Mouse (Mus musculus): ENCODE measurements around the gene Sept9. TPM values are rescaled to one million over a fixed set of nuclear protein-coding genes. Genes with fewer than 3 reads are reported as not detected.

Gene Sept9
- polyA plus RNA-seq, 1 experiment from 2014 or later: 111 TPM

GRCm38 (mm10) chr11:117242339-117243084 lies 43.1 kb downstream of the Sept9 start:
- Histone ChIP-seq H3K27ac (ENCODE audit: low read depth, low read length) (no peak overlapping the region), H3K9me3 (ENCODE audit: control insufficient read depth, low read length) (no peaks in the 10 kb centered on the region), H3K36me3 (ENCODE audit: control insufficient read depth, insufficient read depth, low read length) (no peaks in the 10 kb centered on the region), H3K4me2 (no peak overlapping the region), H3K27me3 (replicated peaks; ENCODE audit: control insufficient read depth, insufficient read depth, low read length) (no peaks in the 10 kb centered on the region), H3K4me1 (replicated peaks; ENCODE audit: control insufficient read depth, insufficient read depth, low read length) (peaks cover 4% of the 10 kb centered on the region; the same call in 1 of the 2 replicates), H3K4me3 (ENCODE audit: low read depth, low read length) (no peak overlapping the region), H3K9ac (ENCODE audit: low read depth, low read length) (no peak overlapping the region)
- no peak for ATAC-seq (replicated peaks; ENCODE audit: low FRiP score)
- no peak for DNase-seq (ENCODE audit: low spot score)
- 54% methylated on average over 10 of the region's 10 CpGs for WGBS

- H3K27ac ChIP-seq (ENCODE audit: low read depth, low read length): no peak overlapping the region
- no peaks in the 10 kb centered on the region for H3K9me3 ChIP-seq (ENCODE audit: control insufficient read depth, low read length)
- no peak overlapping the region for H3K4me2 ChIP-seq
- H3K4me1 ChIP-seq (replicated peaks; ENCODE audit: control insufficient read depth, insufficient read depth, low read length): peaks cover 10% of the 10 kb centered on the region
- DNase-seq (ENCODE audit: low spot score) (no peak), ATAC-seq (replicated peaks; ENCODE audit: low FRiP score) (no peak)
- H3K36me3 ChIP-seq (ENCODE audit: control insufficient read depth, insufficient read depth, low read length): no peaks in the 10 kb centered on the region
- no peak overlapping the region for H3K4me3 ChIP-seq (ENCODE audit: low read depth, low read length)
- H3K27me3 ChIP-seq (replicated peaks; ENCODE audit: control insufficient read depth, insufficient read depth, low read length): no peaks in the 10 kb centered on the region
- 79% methylated on average over 12 of the region's 12 CpGs for WGBS
- H3K9ac ChIP-seq (ENCODE audit: low read depth, low read length): no peak overlapping the region
Observed at GRCm38 (mm10) chr11:117243536-117244290, 44.3 kb downstream of the Sept9 start.

GRCm38 (mm10) chr11:117245041-117245725 lies 45.7 kb downstream of the Sept9 start:
- Histone ChIP-seq H3K4me1 (replicated peaks; ENCODE audit: control insufficient read depth, insufficient read depth, low read length) (peaks cover 25% of the 10 kb centered on the region), H3K27ac (ENCODE audit: low read depth, low read length) (no peak overlapping the region), H3K4me2 (no peak overlapping the region), H3K4me3 (ENCODE audit: low read depth, low read length) (no peak overlapping the region), H3K36me3 (ENCODE audit: control insufficient read depth, insufficient read depth, low read length) (no peaks in the 10 kb centered on the region), H3K27me3 (replicated peaks; ENCODE audit: control insufficient read depth, insufficient read depth, low read length) (no peaks in the 10 kb centered on the region), H3K9ac (ENCODE audit: low read depth, low read length) (no peak overlapping the region), H3K9me3 (ENCODE audit: control insufficient read depth, low read length) (no peaks in the 10 kb centered on the region)
- DNase-seq (ENCODE audit: low spot score) (no peak), ATAC-seq (replicated peaks; ENCODE audit: low FRiP score) (no peak)
- WGBS: 58% methylated on average over 8 of the region's 8 CpGs

GRCm38 (mm10) chr11:117245846-117246245 lies 46.4 kb downstream of the Sept9 start:
- Histone ChIP-seq H3K4me1 (replicated peaks; ENCODE audit: control insufficient read depth, insufficient read depth, low read length) (peaks cover 28% of the 10 kb centered on the region), H3K36me3 (ENCODE audit: control insufficient read depth, insufficient read depth, low read length) (no peaks in the 10 kb centered on the region), H3K27ac (ENCODE audit: low read depth, low read length) (no peak overlapping the region), H3K9me3 (ENCODE audit: control insufficient read depth, low read length) (no peaks in the 10 kb centered on the region), H3K4me2 (no peak overlapping the region), H3K9ac (ENCODE audit: low read depth, low read length) (no peak overlapping the region), H3K27me3 (replicated peaks; ENCODE audit: control insufficient read depth, insufficient read depth, low read length) (no peaks in the 10 kb centered on the region), H3K4me3 (ENCODE audit: low read depth, low read length) (no peak overlapping the region)
- WGBS: 66% methylated on average over 3 of the region's 3 CpGs
- no peak for DNase-seq (ENCODE audit: low spot score)
- no peak for ATAC-seq (replicated peaks; ENCODE audit: low FRiP score)

- H3K4me3 ChIP-seq (ENCODE audit: low read depth, low read length): no peak overlapping the region
- no peaks in the 10 kb centered on the region for H3K27me3 ChIP-seq (replicated peaks; ENCODE audit: control insufficient read depth, insufficient read depth, low read length)
- no peak for DNase-seq (ENCODE audit: low spot score)
- no peaks in the 10 kb centered on the region for H3K9me3 ChIP-seq (ENCODE audit: control insufficient read depth, low read length)
- H3K27ac ChIP-seq (ENCODE audit: low read depth, low read length): no peak overlapping the region
- H3K36me3 ChIP-seq (ENCODE audit: control insufficient read depth, insufficient read depth, low read length): no peaks in the 10 kb centered on the region
- H3K4me2 ChIP-seq: no peak overlapping the region
- no peak overlapping the region for H3K9ac ChIP-seq (ENCODE audit: low read depth, low read length)
- ATAC-seq (replicated peaks; ENCODE audit: low FRiP score): no peak
- WGBS: 61% methylated on average over 8 of the region's 8 CpGs
- H3K4me1 ChIP-seq (replicated peaks; ENCODE audit: control insufficient read depth, insufficient read depth, low read length): peaks cover 28% of the 10 kb centered on the region
Observed at GRCm38 (mm10) chr11:117246286-117246685, 46.8 kb downstream of the Sept9 start.

- Histone ChIP-seq H3K4me3 (ENCODE audit: low read depth, low read length) (no peak overlapping the region), H3K9me3 (ENCODE audit: control insufficient read depth, low read length) (no peaks in the 10 kb centered on the region), H3K27me3 (replicated peaks; ENCODE audit: control insufficient read depth, insufficient read depth, low read length) (no peaks in the 10 kb centered on the region), H3K4me2 (no peak overlapping the region), H3K36me3 (ENCODE audit: control insufficient read depth, insufficient read depth, low read length) (no peaks in the 10 kb centered on the region), H3K9ac (ENCODE audit: low read depth, low read length) (no peak overlapping the region), H3K4me1 (replicated peaks; ENCODE audit: control insufficient read depth, insufficient read depth, low read length) (peaks cover 33% of the 10 kb centered on the region), H3K27ac (ENCODE audit: low read depth, low read length) (no peak overlapping the region)
- no peak for ATAC-seq (replicated peaks; ENCODE audit: low FRiP score)
- DNase-seq (ENCODE audit: low spot score): no peak
- WGBS: 76% methylated on average over 9 of the region's 9 CpGs
Observed at GRCm38 (mm10) chr11:117246981-117247431, 47.5 kb downstream of the Sept9 start.

- peaks cover 33% of the 10 kb centered on the region for H3K4me1 ChIP-seq (replicated peaks; ENCODE audit: control insufficient read depth, insufficient read depth, low read length)
- no peak for DNase-seq (ENCODE audit: low spot score)
Observed at GRCm38 (mm10) chr11:117247541-117247940, 48.1 kb downstream of the Sept9 start.

GRCm38 (mm10) chr11:117248734-117249248 lies 49.3 kb downstream of the Sept9 start:
- H3K27me3 ChIP-seq (replicated peaks; ENCODE audit: control insufficient read depth, insufficient read depth, low read length): no peaks in the 10 kb centered on the region
- WGBS: 55% methylated on average over 11 of the region's 11 CpGs
- peaks cover 33% of the 10 kb centered on the region for H3K4me1 ChIP-seq (replicated peaks; ENCODE audit: control insufficient read depth, insufficient read depth, low read length)
- no peak overlapping the region for H3K27ac ChIP-seq (ENCODE audit: low read depth, low read length)
- H3K4me3 ChIP-seq (ENCODE audit: low read depth, low read length): no peak overlapping the region
- H3K9me3 ChIP-seq (ENCODE audit: control insufficient read depth, low read length): no peaks in the 10 kb centered on the region
- H3K36me3 ChIP-seq (ENCODE audit: control insufficient read depth, insufficient read depth, low read length): no peaks in the 10 kb centered on the region
- no peak overlapping the region for H3K4me2 ChIP-seq
- no peak for DNase-seq (ENCODE audit: low spot score)
- no peak for ATAC-seq (replicated peaks; ENCODE audit: low FRiP score)
- no peak overlapping the region for H3K9ac ChIP-seq (ENCODE audit: low read depth, low read length)

More at GRCm38 (mm10) chr11:117247541-117247940, 48.1 kb downstream of the Sept9 start:
- no peaks in the 10 kb centered on the region for H3K36me3 ChIP-seq (ENCODE audit: control insufficient read depth, insufficient read depth, low read length)
- no peak for ATAC-seq (replicated peaks; ENCODE audit: low FRiP score)
- H3K9ac ChIP-seq (ENCODE audit: low read depth, low read length): no peak overlapping the region
- H3K27ac ChIP-seq (ENCODE audit: low read depth, low read length): no peak overlapping the region
- 58% methylated on average over 5 of the region's 5 CpGs for WGBS
- H3K9me3 ChIP-seq (ENCODE audit: control insufficient read depth, low read length): no peaks in the 10 kb centered on the region
- no peaks in the 10 kb centered on the region for H3K27me3 ChIP-seq (replicated peaks; ENCODE audit: control insufficient read depth, insufficient read depth, low read length)
- H3K4me3 ChIP-seq (ENCODE audit: low read depth, low read length): no peak overlapping the region
- no peak overlapping the region for H3K4me2 ChIP-seq
